ENCODE assay signal across 8 mouse cellular contexts in genomic region chr10:59948363-59949254, GRCm38 (mm10). TPM values are rescaled to one million over a fixed set of nuclear protein-coding genes. Genes with fewer than 3 reads are reported as not detected.
DNase-seq lines count a peak whose midpoint lies in the region; ATAC-seq and TF ChIP-seq lines count a peak whose summit lies in the region.

No protein-coding gene starts in this region.

- no peaks in the 10 kb centered on the region for H3K36me3 ChIP-seq in kidney, adult 2 months (ENCODE audit: control insufficient read depth, insufficient read depth, low read length)
- peaks cover 3% of the 10 kb centered on the region; the same call in 1 of the 2 replicates for H3K36me3 ChIP-seq in heart, embryonic 12.5 days
- H3K36me3 ChIP-seq in limb, embryonic 11.5 days (ENCODE audit: control insufficient read depth, insufficient read depth, low read length), result no peaks in the 10 kb centered on the region
- no peaks in the 10 kb centered on the region for H3K36me3 ChIP-seq in stomach, embryonic 15.5 days

- no peak for ATAC-seq in heart, embryonic 12.5 days (ENCODE audit: insufficient number of reproducible peaks, low FRiP score)
- no peak for ATAC-seq in limb, embryonic 11.5 days (ENCODE audit: insufficient number of reproducible peaks, low FRiP score, low TSS enrichment, low read depth)
- no peak for ATAC-seq in stomach, embryonic 15.5 days (ENCODE audit: insufficient read depth, low FRiP score, low read depth)

- 47% methylated on average over 6 of the region's 6 CpGs for WGBS in kidney, adult 2 months
- 39% methylated on average over 6 of the region's 6 CpGs for WGBS in heart, embryonic 12.5 days
- WGBS in limb, embryonic 11.5 days, result 59% methylated on average over 6 of the region's 6 CpGs
- 45% methylated on average over 6 of the region's 6 CpGs for WGBS in stomach, embryonic 15.5 days

- TF ChIP-seq CTCF in kidney, adult 2 months (conservative IDR thresholded peaks at IDR 0.05; ENCODE audit: insufficient read depth, insufficient read length, low read depth, low read length), result no peak

- peak overlapping the region; percentile 2; the same call in 1 of the 2 replicates for H3K27ac ChIP-seq in kidney, adult 2 months (ENCODE audit: insufficient read depth, low read depth, low read length)
- H3K27ac ChIP-seq in heart, embryonic 12.5 days (ENCODE audit: poor library complexity, severe bottlenecking), result peak overlapping the region; percentile 81; the same call in 1 of the 2 replicates
- 0 out of 2 replicates have a peak overlapping the region, but pooled peaks have one; percentile 42 for H3K27ac ChIP-seq in limb, embryonic 11.5 days (replicated peaks; ENCODE audit: low read depth, low read length)
- H3K27ac ChIP-seq in stomach, embryonic 15.5 days, result peak overlapping the region; percentile 93

- no peak for TF ChIP-seq POLR2A in kidney, adult 2 months (IDR thresholded peaks at IDR 0.05; ENCODE audit: low read depth, low read length)

- H3K4me3 ChIP-seq in kidney, adult 2 months (ENCODE audit: insufficient read depth, low read depth, low read length), result no peak overlapping the region
- H3K4me3 ChIP-seq in heart, embryonic 12.5 days, result no peak overlapping the region
- no peak overlapping the region for H3K4me3 ChIP-seq in limb, embryonic 11.5 days (ENCODE audit: low read depth, low read length)
- H3K4me3 ChIP-seq in stomach, embryonic 15.5 days (replicated peaks), result no peak overlapping the region

- peak overlapping the region; percentile 88 for H3K4me2 ChIP-seq in heart, embryonic 12.5 days
- peak overlapping the region; percentile 94; the same call in 1 of the 2 replicates for H3K4me2 ChIP-seq in limb, embryonic 11.5 days (ENCODE audit: low read depth, severe bottlenecking)
- peak overlapping the region; percentile 79 for H3K4me2 ChIP-seq in stomach, embryonic 15.5 days

- H3K9ac ChIP-seq in heart, embryonic 12.5 days, result no peak overlapping the region
- no peak overlapping the region for H3K9ac ChIP-seq in limb, embryonic 11.5 days (ENCODE audit: low read length)
- H3K9ac ChIP-seq in stomach, embryonic 15.5 days, result no peak overlapping the region

- H3K9me3 ChIP-seq in heart, embryonic 12.5 days (replicated peaks), result no peaks in the 10 kb centered on the region
- H3K9me3 ChIP-seq in limb, embryonic 11.5 days (ENCODE audit: control insufficient read depth, low read length), result no peaks in the 10 kb centered on the region
- H3K9me3 ChIP-seq in stomach, embryonic 15.5 days, result no peaks in the 10 kb centered on the region

- H3K27me3 ChIP-seq in kidney, adult 2 months (replicated peaks; ENCODE audit: control insufficient read depth, insufficient read depth, low read length), result no peaks in the 10 kb centered on the region
- no peaks in the 10 kb centered on the region for H3K27me3 ChIP-seq in heart, embryonic 12.5 days (replicated peaks)
- H3K27me3 ChIP-seq in limb, embryonic 11.5 days (ENCODE audit: control insufficient read depth, insufficient read depth, low read length), result no peaks in the 10 kb centered on the region
- no peaks in the 10 kb centered on the region for H3K27me3 ChIP-seq in stomach, embryonic 15.5 days (replicated peaks)

- peaks cover 13% of the 10 kb centered on the region; the same call in 1 of the 2 replicates for H3K4me1 ChIP-seq in kidney, adult 2 months (ENCODE audit: control insufficient read depth, insufficient read depth, low read length)
- peaks cover 41% of the 10 kb centered on the region for H3K4me1 ChIP-seq in heart, embryonic 12.5 days (replicated peaks)
- peaks cover 29% of the 10 kb centered on the region for H3K4me1 ChIP-seq in limb, embryonic 11.5 days (ENCODE audit: control insufficient read depth, insufficient read depth, low read length)
- H3K4me1 ChIP-seq in stomach, embryonic 15.5 days, result peaks cover 25% of the 10 kb centered on the region; the same call in 1 of the 2 replicates

- DNase-seq in kidney, adult 2 months, result peak; percentile 62
- no peak for DNase-seq in kidney, adult 8-10 months
- peak; percentile 76 for DNase-seq in adrenal gland, postnatal 14 days
- DNase-seq in limb, embryonic 11.5 days (ENCODE audit: low spot score), result no peak
- no peak for DNase-seq in embryo, embryonic 9.5 days (ENCODE audit: extremely low spot score)
- no peak for DNase-seq in layer of hippocampus, postnatal 25 days (ENCODE audit: extremely low spot score in 1 of 2, low spot score in 1 of 2)

RNA-seq across cellular contexts. Expression of gene Ddit4, which starts 3.0 kb away (rescaled TPM):
- 21.1 and 21.6 TPM in 2 replicates for polyA plus RNA-seq in kidney, adult 2 months (2012; rRNA removed)
- 70.5 and 103 TPM in 2 replicates for total RNA-seq in adrenal gland, postnatal 14 days (2021)
- 23.9 and 25.7 TPM in 2 replicates for polyA plus RNA-seq in heart, embryonic 12.5 days (2016; fragmentation: Nextera tagmentation; extraction: Ambion mirVana)
- 6.8 and 10.2 TPM in 2 replicates for polyA plus RNA-seq in limb, embryonic 11.5 days (2014; fragmentation: Nextera tagmentation; extraction: Ambion mirVana)
- 45.6 and 45.8 TPM in 2 replicates for polyA plus RNA-seq in stomach, embryonic 15.5 days (2015; fragmentation: Nextera tagmentation; extraction: Ambion mirVana)
- total RNA-seq in layer of hippocampus, postnatal 25 days (2021), result 10 to 100 TPM; 77.1 to 100.0 TPM

RNA-seq across cellular contexts. Expression of gene Ascc1, which starts 54.0 kb away (rescaled TPM):
- polyA plus RNA-seq in kidney, adult 2 months (2012; rRNA removed), result 106 and 132 TPM in 2 replicates
- 27.8 and 29.8 TPM in 2 replicates for total RNA-seq in adrenal gland, postnatal 14 days (2021)
- polyA plus RNA-seq in heart, embryonic 12.5 days (2016; fragmentation: Nextera tagmentation; extraction: Ambion mirVana), result 33.2 and 33.8 TPM in 2 replicates
- polyA plus RNA-seq in limb, embryonic 11.5 days (2014; fragmentation: Nextera tagmentation; extraction: Ambion mirVana), result 45.2 and 46.7 TPM in 2 replicates
- polyA plus RNA-seq in stomach, embryonic 15.5 days (2015; fragmentation: Nextera tagmentation; extraction: Ambion mirVana), result 42.4 and 47.0 TPM in 2 replicates
- 10 to 100 TPM; 16.7 to 18.1 TPM for total RNA-seq in layer of hippocampus, postnatal 25 days (2021)

RNA-seq across cellular contexts. Expression of gene Anapc16, which starts 54.3 kb away (rescaled TPM):
- 84.8 and 100 TPM in 2 replicates for polyA plus RNA-seq in kidney, adult 2 months (2012; rRNA removed)
- total RNA-seq in adrenal gland, postnatal 14 days (2021), result 57.5 and 68.8 TPM in 2 replicates
- polyA plus RNA-seq in heart, embryonic 12.5 days (2016; fragmentation: Nextera tagmentation; extraction: Ambion mirVana), result 79.4 and 84.7 TPM in 2 replicates
- 111 and 112 TPM in 2 replicates for polyA plus RNA-seq in limb, embryonic 11.5 days (2014; fragmentation: Nextera tagmentation; extraction: Ambion mirVana)
- polyA plus RNA-seq in stomach, embryonic 15.5 days (2015; fragmentation: Nextera tagmentation; extraction: Ambion mirVana), result 98.8 and 107 TPM in 2 replicates
- 10 to 100 TPM; 59.3 to 77.3 TPM for total RNA-seq in layer of hippocampus, postnatal 25 days (2021)

Comparison
In these comparisons a context has a peak if more than half of its experiments do, and no peak if none do; other contexts are left out.
1. DNase-seq: peak in kidney, adult 2 months (single experiment) and adrenal gland, postnatal 14 days (single experiment); none in kidney, adult 8-10 months (0 of 2), limb, embryonic 11.5 days (single experiment), embryo, embryonic 9.5 days (single experiment) and layer of hippocampus, postnatal 25 days (0 of 2).
2. H3K27ac ChIP-seq: peak in every context shown above with its lines; median percentile 93 in stomach, embryonic 15.5 days; 81 in heart, embryonic 12.5 days; 42 in limb, embryonic 11.5 days; 2 in kidney, adult 2 months.
3. Peak in every context shown above with its lines, with median percentiles within 50 percentile points of each other: H3K4me2 ChIP-seq.